ENCODE assay signal across 13 mouse cellular contexts in the genomic region with DNA sequence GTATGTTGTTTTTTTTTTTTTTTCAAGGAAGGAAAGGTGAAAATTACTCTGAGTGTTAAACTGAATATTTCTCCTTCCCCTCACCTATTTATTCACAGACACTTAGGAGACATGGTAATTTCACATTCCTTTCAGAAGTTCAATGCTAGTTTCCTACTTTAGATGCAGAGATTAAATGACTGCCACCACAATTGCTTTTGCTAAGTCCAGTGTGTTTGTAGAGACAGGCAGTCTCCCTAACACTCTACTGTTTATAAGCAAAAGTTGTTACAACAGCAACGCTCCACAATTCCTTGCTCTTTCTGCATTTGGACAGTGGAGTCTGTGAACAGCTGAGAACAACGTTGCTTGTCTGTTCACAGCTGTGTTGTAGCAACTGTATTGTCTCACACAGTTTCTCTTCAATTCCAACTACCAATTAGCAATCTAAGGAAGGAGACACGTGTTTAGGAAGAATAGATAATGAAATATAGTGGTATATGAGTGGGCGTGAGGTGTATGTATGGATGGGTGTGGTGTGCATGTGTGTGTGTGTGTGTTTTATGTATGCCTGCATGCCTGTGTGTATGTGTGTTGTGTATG.
"Had no signal": no experiment of that assay in that cellular context is flagged by ENCODE, and none has a peak within 500 bp of the region (broad histone marks: within the 10 kb centered on the region; RNA-seq: fewer than 3 reads in every experiment).

No protein-coding gene starts in this region.

- H3K9ac ChIP-seq: liver, embryonic 15.5 days; neural tube, embryonic 12.5 days had no signal

- DNase-seq: kidney, adult 18-20 months; lung, adult 2 months; lung, postnatal 4 days; retina, postnatal 1 day; spleen, adult 18-20 months; thymus, adult 18-20 months; thymus, postnatal 14 days had no signal

- H3K27ac ChIP-seq: layer of hippocampus, adult 2 months; limb, embryonic 10.5 days; liver, embryonic 15.5 days; neural tube, embryonic 12.5 days had no signal

- H3K4me2 ChIP-seq: liver, embryonic 11.5 days; liver, embryonic 15.5 days; neural tube, embryonic 12.5 days had no signal

- H3K27me3 ChIP-seq: liver, embryonic 15.5 days; neural tube, embryonic 12.5 days had no signal

- H3K4me3 ChIP-seq: layer of hippocampus, adult 2 months; limb, embryonic 10.5 days; liver, embryonic 15.5 days; neural tube, embryonic 12.5 days had no signal

- H3K9me3 ChIP-seq: limb, embryonic 10.5 days; liver, embryonic 15.5 days; neural tube, embryonic 12.5 days had no signal

- ATAC-seq: lung, postnatal 0 days had no signal

- H3K4me1 ChIP-seq: limb, embryonic 10.5 days; liver, embryonic 15.5 days; neural tube, embryonic 12.5 days had no signal

- H3K36me3 ChIP-seq: limb, embryonic 10.5 days; liver, embryonic 15.5 days; neural tube, embryonic 12.5 days had no signal
